Mouse (Mus musculus) embryonic fibroblast, embryonic 13.5 days (primary cell): ENCODE data around the gene Slc38a2. TPM values are rescaled to one million over a fixed set of nuclear protein-coding genes. Genes with fewer than 3 reads are reported as not detected.

Source experiments
- H3K27ac ChIP-seq: 2 replicates; pipeline ENCODE4 v1.5.1; 2012; ENCODE audit warnings: low read length, control low read depth, inconsistent platforms; ENCODE audit not compliant: insufficient read depth
- H3K4me1 ChIP-seq: 2 replicates; pipeline ENCODE4 v1.6.1; 2011; ENCODE audit warnings: low read length; ENCODE audit not compliant: control insufficient read depth, insufficient read depth
- H3K4me3 ChIP-seq: 2 replicates; pipeline ENCODE4 v1.5.1; 2011; ENCODE audit warnings: mild to moderate bottlenecking, control low read depth, low read length; ENCODE audit not compliant: insufficient read depth
- CTCF ChIP-seq: IDR thresholded peaks from 2 replicates; pipeline ENCODE4 v1.5.1; 2011; ENCODE audit warnings: mild to moderate bottlenecking, control low read depth, low read length, moderate library complexity, borderline replicate concordance; ENCODE audit not compliant: insufficient read depth
- POLR2A ChIP-seq: IDR thresholded peaks from 2 replicates; pipeline ENCODE4 v1.6.1; 2011; ENCODE audit warnings: low read depth, mild to moderate bottlenecking, control low read depth, low read length, moderate library complexity
- polyA plus RNA-seq: library from polyadenylated mRNA; stranded (reverse); fragments of >200 nt; gene quantifications from 2 replicates; pipeline ENCODE4 v1.2.4, GENCODE M21; 2011; ENCODE audit warnings: low read depth; ENCODE audit not compliant: missing spikeins, insufficient read length

The Slc38a2 gene
- polyA plus RNA-seq, 1 experiment = 197 TPM

DNA sequence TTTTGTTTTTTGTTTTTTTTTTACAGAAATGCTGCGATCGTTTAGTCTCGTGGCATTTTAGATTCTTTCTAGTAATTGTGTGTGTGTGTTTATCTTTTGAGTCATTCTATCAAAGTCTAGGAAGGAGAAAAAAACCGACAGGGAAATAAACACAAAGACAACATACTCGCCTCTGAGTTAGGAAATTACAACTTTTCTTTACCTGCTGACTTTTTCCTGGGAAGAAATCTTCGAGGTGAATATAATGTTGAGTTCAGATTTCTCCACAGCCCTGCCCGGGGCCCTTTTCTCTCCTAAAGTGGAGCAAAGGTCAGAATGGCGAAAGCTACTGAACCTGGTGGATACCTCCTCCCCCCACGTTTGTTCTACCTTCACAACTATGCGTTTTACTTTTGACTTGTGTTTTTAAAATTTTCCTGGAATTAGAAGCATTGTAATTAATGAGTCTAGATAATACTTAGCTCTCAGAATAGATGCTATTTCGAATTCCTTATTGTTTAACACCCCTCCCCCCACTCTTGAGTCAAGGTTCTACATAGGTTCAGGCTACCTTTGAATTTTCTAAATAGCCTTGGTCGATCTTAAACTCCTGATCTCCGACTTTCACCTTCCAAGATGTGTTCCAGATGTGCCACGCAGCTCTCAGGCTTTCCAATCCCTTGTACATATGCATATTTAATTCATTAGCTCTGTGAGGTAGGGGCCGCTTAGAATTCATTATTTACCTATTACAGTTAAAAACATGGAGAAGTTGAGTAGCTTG, 11.0 kb upstream of the Slc38a2 start:
- TF ChIP-seq CTCF = no peak
- no peak; the same call in 1 of the 2 replicates for TF ChIP-seq POLR2A
- Histone ChIP-seq H3K27ac (peak overlapping the region; percentile 97), H3K4me3 (peak overlapping the region; percentile 43), H3K4me1 (no peaks in the 10 kb centered on the region)

GRCm38 (mm10) chr15:96709491-96710351, 10.2 kb upstream of the Slc38a2 start:
- Histone ChIP-seq H3K4me1 (no peaks in the 10 kb centered on the region), H3K27ac (peak overlapping the region; percentile 97), H3K4me3 (peak overlapping the region; percentile 43)
- TF ChIP-seq CTCF (no peak), POLR2A (peak; percentile 78)

DNA sequence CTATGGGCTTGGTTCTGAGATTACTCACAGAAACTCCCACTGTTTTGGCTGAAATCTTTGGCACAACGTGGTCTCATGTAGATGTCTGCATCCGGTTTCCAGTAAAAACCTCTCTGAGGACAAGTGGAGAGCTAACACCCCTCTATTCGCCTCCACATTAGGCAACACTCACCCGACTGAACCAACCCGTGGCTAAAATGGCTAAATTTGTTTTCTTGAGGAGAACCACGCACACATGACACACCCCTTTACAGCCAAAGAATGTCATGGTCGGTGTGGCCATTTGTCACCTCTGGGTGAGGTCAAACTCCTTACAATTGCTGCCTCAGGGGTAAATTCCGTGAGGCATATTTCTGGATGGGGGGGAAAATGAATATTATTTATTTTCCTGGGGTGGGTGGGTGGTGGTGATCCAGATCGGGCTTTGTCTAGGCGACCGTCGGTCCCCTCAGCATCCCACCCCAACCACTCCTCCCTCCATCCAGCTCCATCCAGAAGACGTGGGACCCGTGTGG, 9.5 kb upstream of the Slc38a2 start:
- TF ChIP-seq CTCF (no peak), POLR2A (peak; percentile 36; the same call in 1 of the 2 replicates)

DNA sequence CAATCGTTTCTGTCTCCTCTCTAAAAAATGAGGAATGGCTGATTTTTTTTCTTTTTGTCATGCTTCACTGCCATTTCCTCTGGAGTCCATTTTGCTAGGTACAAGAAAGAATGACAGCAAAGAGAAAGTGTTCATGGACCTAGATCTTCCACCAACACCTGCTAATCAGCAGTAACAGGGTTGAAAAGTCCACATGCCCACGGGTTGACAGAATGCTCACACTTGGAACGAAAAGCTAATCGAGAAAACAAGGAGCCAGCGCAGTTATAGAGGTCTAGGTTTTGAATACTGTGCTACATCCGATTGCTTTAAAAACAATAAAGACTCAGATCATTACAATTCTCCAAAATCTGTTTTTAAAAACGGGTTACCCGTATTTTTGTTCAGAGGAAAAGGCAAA, 8.9 kb upstream of the Slc38a2 start:
- Histone ChIP-seq H3K4me1 (no peaks in the 10 kb centered on the region), H3K27ac (peak overlapping the region; percentile 70; the same call in 1 of the 2 replicates), H3K4me3 (no peak overlapping the region)
- TF ChIP-seq POLR2A (no peak), CTCF (no peak)

More for the DNA sequence above, 9.5 kb upstream of the Slc38a2 start:
- Histone ChIP-seq H3K4me3 (peak overlapping the region; percentile 27), H3K27ac (peak overlapping the region; percentile 70), H3K4me1 (no peaks in the 10 kb centered on the region)

DNA sequence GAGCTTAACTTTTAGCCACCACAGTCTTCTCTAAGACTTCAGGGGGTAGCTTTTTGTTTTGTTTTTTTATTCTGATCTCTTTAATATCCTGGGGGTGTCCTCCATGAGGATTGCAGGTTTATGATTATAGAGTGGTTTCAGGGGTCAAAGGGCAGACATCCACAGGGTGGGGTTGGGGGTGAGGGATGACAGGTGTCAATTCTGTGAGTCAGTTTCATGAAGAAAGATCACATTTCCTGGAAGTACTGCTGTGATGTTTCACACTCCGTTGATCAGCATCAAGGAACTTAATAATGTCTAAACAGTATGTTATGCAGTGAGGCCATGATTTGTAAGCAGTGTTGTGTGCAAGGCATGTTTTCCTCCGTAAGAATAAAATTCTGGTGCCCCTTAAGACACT, 8.4 kb upstream of the Slc38a2 start:
- Histone ChIP-seq H3K4me3 (no peak overlapping the region), H3K4me1 (no peaks in the 10 kb centered on the region), H3K27ac (no peak overlapping the region)
- TF ChIP-seq CTCF = no peak
- no peak for TF ChIP-seq POLR2A

DNA sequence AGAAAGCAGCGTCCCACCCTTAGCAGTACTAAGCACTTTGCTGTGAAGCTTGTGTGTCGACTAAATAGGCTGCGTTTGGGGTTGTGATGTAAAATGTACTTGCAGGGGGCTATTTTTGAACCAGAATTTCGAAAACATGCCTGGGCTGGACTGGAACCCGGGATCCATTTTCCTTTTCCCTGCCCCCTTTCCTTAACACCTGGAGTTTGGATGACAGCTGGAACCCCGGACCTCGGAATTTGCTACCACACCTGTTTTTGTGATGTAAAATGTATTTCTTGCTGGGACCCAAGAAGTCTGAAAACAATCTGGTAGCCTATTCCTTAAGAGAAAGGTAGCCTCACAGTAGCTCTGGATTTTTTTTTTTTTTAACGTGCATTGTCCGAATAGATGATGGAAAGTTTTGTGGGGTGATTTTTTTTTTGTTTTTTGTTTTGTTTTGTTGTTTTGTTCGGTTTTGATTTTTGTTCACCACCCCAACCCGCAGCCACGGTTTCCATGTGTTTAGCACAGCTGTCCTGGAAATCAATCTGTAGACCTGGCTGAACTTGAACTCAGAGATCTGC, 3.0 kb upstream of the Slc38a2 start:
- Histone ChIP-seq H3K27ac (no peak overlapping the region), H3K4me1 (0 out of 2 replicates have a peak, but pooled peaks cover 5% of the 10 kb centered on the region), H3K4me3 (no peak overlapping the region)
- TF ChIP-seq POLR2A (no peak), CTCF (no peak)

- TF ChIP-seq POLR2A (no peak), CTCF (no peak)
- H3K4me3 ChIP-seq = no peak overlapping the region
- H3K27ac ChIP-seq = no peak overlapping the region
- H3K4me1 ChIP-seq = 0 out of 2 replicates have a peak, but pooled peaks cover 5% of the 10 kb centered on the region
Measured at GRCm38 (mm10) chr15:96700766-96701165, 1.2 kb upstream of the Slc38a2 start.

- H3K4me3 ChIP-seq = peak overlapping the region; percentile 99
- TF ChIP-seq POLR2A (peak; percentile 86), CTCF (no peak)
- H3K4me1 ChIP-seq = 0 out of 2 replicates have a peak, but pooled peaks cover 7% of the 10 kb centered on the region
- peak overlapping the region; percentile 97 for H3K27ac ChIP-seq
Measured at GRCm38 (mm10) chr15:96698658-96699448, 677 bp downstream of the Slc38a2 start.

- H3K4me3 ChIP-seq = peak overlapping the region; percentile 99
- TF ChIP-seq POLR2A (no peak), CTCF (no peak)
- peak overlapping the region; percentile 84 for H3K27ac ChIP-seq
- H3K4me1 ChIP-seq = 0 out of 2 replicates have a peak, but pooled peaks cover 7% of the 10 kb centered on the region
Measured at GRCm38 (mm10) chr15:96697901-96698657, 1.5 kb downstream of the Slc38a2 start.
